Mouse (Mus musculus) heart, adult 18-20 months (tissue): ENCODE measurements around the gene Pum2. TPM values are rescaled to one million over a fixed set of nuclear protein-coding genes. Genes with fewer than 3 reads are reported as not detected.
"Not testable (repeated sequence)": the region's sequence is repeated elsewhere in the genome, so short reads cannot be mapped to it uniquely, and the experiment has no call there.

ENCODE experiments used
- DNase-seq, 2 experiments: peaks; one replicate each; pipeline ENCODE4 v3.0.0; 2021 to 2022; ENCODE audit warnings: mixed read lengths in 1 of 2
- long read RNA-seq, 2 experiments: library from polyadenylated mRNA; stranded (forward); transcript quantifications; one replicate each; pipeline ENCODE4 v2.0.0; 2021
- total RNA-seq, 2 experiments: library from RNA; stranded (reverse); gene quantifications; 2 replicates each; pipeline ENCODE4 v1.2.3; 2021

Gene Pum2
- total RNA-seq, result 100 to 1,000 TPM; 141 to 144 TPM
- long read RNA-seq, experiment 1, full-length matches to known transcripts, result 3 of 12 reads
- long read RNA-seq, experiment 1, partial matches to known transcripts, result 2 of 12 reads
- long read RNA-seq, experiment 1, other reads (novel, unspliced or antisense), result 7 of 12 reads
- long read RNA-seq, experiment 2, partial matches to known transcripts, result 3 of 13 reads
- long read RNA-seq, experiment 2, other reads (novel, unspliced or antisense), result 10 of 13 reads

GRCm38 (mm10) chr12:8673974-8674306, at the start of gene Pum2:
TSS of gene Pum2 (plus strand) at chr12:8674134.
- peak; percentile 93 to 95 for DNase-seq

DNA sequence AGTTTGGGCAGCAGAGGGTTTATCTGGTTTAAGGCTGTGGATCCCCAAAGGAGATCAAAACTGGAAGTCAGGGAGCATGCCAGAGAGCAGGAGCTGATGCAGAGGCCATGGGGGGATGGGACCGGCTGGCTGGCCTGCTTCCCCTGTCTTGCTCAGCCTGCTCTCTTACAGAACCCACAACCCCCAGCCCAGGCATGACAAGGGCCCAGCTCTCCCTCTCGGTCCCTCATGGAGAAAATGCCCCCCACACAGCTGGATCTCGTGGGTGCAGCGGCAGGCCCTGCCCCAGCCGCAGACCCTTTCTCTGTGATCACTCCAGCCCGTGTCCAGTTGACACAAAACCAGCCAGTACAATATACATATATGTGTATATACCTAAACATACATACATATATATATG, 44.4 kb upstream of the Pum2 start:
- DNase-seq, result no peak

DNA sequence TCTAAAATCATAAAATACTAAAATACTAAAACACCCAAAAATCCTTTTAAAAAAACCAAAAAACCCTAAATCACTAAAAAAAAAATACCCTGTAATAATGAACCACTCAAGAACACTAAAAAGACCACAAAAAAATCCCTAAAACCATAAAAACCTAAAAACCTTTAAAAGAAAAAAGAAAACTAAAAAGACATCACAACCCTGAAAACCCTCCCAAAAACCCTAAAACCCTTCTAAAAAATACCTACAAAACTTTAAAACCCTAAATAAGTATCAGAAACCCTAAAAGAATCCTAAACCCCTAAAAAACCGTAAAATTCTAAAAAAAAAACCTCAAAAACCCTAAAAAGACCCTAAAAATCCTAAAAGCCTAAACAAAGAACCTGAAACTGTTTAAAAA, 42.2 kb upstream of the Pum2 start:
- DNase-seq, result no peak

DNA sequence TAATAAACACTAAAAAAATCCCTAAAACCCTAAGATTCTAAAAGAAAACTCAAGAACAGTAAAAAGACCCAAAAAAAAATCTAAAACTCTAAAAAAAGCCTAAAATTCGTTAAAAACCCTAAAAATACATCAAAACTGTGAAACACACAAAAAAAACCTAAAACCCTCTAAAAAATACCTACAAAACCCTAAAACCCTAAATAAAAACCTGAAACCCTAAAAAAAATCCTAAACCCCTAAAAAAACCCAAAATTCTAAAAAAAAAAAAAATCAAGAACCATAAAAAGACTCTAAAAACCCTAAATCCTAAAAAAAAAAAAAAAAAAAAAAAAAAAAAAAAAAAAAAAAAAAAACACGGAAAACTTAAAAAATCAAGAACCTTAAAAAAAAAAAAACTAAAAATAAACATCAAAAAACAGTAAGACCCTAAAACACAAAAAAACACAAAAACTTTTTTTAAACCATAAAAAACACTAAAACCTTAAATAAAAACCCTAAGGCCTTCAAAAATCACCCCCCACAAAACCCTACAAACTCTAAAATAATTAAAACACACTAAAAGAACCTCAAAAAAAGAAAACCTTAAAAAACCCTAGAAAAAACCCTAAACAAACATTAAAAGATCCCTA, 41.1 kb upstream of the Pum2 start:
- DNase-seq, result no peak

DNA sequence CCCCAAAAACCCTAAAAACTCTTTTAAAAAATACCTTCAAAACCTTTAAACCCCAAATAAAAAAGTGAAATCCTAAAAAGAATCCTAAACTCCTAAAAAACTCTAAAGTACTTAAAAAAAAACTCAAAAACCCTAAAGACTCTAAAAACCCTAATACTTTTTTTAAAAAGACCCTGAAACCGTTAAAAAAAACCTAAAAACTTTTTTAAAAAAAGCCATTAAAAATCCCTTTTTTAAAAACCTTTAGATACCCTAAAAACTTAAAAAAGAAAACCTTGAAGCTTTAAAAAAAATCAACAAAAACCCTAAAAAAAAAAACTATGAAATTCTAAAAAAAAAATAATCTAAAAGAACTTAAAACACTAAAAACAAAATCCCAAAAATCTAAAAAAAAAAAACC, 39.6 kb upstream of the Pum2 start:
- no peak for DNase-seq

DNA sequence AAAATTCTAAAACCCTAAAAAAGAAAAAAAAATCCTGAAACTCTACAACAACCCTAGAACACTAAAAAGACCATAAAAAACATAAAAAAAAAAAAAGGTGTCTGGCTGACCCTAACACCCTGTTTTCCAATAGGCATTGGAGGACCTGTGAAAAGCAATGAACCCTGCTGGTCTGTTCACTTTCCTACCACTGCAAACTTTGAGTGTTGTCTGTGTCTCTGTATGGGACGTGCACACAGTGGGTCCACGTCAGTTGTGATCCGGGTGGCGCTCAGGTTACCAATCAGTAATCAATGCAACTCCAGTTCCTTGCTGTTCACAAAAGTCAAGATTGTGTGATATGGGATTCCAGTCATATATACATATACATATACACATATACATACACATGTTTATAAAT, 38.4 kb upstream of the Pum2 start:
- DNase-seq, result no peak

GRCm38 (mm10) chr12:8636945-8637344, 37.0 kb upstream of the Pum2 start:
- peak; percentile 30 to 50 for DNase-seq

DNA sequence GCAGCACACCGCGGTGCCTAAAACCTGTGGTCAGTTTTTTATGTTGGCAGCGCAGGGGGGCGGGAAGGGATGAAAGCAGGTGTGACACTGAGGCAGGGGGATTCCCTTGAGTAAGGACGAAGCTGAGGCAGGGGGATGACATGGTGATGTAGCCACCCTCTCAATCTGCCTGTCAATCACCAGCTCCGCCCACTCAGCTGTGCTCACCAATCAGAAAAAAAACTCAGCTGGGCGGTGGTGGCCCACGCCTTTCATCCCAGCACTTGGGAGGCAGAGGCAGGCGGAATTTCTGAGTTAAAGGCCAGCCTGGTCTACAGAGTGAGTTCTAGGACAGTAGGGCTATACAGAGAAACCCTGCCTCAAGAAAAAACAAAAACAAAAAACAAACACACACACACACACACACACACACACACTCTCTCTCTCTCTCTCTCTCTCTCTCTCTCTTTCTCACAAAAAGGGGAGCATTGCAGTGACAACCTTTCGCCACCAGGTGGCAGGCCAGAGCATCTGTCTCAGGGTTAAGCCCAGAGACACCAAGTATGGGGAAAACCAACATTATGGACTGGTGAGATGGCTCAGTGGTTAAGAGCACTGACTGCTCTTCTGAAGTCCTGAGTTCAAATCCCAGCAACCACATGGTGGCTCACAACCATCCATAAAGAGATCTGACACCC, 35.4 kb upstream of the Pum2 start:
- DNase-seq, result peak; percentile 77 to 92

GRCm38 (mm10) chr12:8640186-8640585, 33.7 kb upstream of the Pum2 start:
- peak in 1 of 2 experiments; percentile 33 for DNase-seq

DNA sequence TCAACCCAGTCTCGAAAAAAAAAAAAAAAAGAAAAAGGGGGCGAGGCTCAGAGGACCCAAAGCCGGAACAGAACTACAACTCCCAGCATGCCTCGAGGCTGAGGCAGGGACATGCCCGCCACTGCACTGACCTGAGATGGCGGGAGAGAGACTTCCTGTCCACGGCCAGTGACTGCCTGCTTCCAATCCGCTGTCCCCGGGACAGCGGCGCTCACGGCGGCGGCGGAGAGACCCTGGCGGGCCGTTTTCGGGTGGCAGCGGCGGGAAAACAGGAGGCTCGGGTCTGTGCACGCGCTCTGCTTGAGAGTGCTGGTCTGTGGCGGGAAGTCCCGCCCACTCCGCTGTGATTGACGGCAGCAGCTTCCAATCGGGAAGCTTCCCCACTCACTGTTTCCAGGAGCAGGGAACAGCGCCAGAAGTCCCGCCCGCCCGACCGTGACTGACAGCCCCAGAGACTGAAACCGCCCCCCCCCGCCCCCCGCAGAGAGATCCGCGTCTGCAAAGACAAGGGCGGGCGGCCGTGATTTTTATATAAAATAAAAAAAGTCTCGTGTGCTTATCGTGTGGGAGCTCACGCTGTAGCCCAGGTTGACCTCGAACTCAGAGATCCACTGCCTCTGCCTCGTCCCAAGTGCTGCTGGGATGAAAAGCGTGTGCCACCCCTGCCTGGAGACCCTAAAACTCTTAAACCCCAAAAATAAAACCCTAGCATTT, 33.1 kb upstream of the Pum2 start:
- DNase-seq, result peak; percentile 98 to 100

- DNase-seq, result peak in 1 of 2 experiments; percentile 53
Measured at GRCm38 (mm10) chr12:8641425-8641735, 32.6 kb upstream of the Pum2 start.

DNA sequence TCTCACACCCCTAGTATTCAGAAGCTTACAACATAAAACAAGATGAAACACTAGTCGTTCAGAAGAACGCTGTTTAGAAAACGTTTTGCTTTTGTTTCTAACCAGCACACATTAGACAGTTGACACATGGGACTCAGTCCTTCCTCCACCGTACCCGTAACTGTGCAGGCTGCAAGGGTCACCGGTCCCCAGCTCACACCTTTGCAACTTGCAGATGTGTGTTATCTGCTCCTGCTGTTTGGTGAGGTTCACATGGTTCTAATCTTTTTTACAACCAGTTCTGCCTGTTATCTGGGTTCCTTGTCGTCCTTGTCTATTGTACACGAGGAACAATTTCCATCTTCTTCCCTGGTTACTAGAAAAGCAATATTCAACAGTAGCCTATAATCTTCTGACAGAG, 25.7 kb upstream of the Pum2 start:
- not testable (repeated sequence) for DNase-seq

GRCm38 (mm10) chr12:8650027-8650426, 23.9 kb upstream of the Pum2 start:
- DNase-seq, result not testable (repeated sequence)

DNA sequence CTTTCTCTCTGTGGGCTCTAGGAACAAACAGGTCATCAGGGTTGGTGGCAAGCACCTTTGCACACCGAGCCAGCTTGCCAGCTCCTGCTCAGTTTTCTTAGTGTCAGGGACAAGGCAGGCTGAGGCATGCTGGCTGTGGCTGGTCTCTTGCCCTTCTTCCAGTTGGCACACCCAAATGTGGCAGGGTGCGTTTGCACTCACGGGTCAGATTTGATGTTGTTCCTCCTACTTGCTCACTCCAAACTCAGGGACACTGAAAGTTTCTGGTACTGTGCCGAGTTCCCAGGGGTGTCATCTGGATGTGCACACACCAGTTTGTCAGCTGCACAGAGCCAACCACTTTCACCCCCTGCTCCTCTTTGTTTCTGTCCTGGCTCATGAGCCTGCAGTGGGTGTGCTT, 17.3 kb upstream of the Pum2 start:
- no peak for DNase-seq

DNA sequence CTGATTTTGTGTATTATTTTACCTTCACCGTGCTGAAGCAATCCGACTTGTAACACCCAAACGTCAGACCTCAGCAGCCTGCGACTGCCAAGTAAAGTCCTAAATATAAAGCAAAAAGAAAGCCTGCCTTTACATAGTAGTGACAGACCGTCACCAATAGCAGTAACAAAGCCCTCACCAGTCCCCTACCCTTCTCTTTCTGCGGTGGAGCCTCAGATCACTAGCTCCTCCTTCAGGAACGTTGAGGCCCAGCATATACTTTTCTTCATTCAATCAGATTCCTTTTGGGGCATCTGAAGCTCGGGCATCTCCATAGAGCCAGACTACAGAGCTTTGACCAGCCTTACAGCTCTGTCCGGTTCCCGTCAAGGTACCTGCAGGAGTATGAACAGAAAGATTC, 16.8 kb upstream of the Pum2 start:
- no peak for DNase-seq

DNA sequence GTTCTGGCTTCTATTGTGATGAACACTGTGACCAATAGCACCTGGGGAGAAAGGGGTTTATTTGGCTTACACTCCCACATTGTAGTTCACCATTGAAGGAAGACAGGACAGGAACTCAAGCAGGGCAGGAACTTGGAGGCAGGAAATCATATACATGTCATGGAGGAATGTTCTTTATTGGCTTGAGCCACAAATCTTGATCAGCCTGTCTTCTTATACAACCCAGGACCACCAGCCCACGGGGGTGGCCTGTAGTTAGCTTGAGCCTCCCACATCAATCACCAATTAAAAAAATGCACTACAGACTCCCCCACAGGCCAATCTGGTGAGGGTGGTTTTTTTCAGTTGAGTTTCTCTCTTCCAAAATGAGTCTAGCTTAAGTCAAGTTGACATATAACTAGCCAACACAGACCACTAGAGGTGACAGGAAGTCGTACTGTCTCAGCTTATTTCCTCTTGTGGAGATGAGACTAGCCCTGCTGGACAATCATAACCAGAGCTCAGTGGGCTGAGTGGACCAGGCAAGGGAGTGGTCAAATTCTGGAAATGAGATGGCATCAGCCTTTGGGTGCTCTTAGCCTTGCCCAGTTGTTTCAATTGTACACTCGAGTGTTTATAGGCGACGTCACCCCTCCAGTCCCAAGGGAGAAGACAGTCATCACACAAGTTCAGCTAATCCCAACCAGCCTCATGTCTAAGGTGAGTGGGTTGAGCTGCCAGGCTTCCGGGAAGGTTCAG, 16.1 kb upstream of the Pum2 start:
- no peak for DNase-seq

- DNase-seq, result no peak
Measured at GRCm38 (mm10) chr12:8659406-8660279, 14.3 kb upstream of the Pum2 start.

DNA sequence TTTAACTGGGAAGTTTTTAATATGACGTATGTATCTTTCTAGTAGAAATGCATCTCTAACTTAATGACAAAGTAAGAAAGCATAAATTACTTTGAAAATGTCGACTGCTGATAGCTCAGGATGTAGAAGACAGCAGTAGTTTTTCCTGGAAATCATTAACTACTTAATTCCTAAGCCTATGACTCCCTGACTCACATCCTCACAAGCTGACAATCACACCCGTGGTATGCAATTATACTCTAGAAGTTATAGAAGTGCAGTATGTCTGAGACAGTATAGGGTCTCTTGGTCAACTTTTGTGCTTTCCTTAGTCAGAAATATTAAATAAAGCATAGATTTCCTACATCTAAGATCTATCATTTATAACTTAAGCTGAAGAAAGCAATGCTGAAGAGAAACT, 12.2 kb upstream of the Pum2 start:
- no peak for DNase-seq

DNA sequence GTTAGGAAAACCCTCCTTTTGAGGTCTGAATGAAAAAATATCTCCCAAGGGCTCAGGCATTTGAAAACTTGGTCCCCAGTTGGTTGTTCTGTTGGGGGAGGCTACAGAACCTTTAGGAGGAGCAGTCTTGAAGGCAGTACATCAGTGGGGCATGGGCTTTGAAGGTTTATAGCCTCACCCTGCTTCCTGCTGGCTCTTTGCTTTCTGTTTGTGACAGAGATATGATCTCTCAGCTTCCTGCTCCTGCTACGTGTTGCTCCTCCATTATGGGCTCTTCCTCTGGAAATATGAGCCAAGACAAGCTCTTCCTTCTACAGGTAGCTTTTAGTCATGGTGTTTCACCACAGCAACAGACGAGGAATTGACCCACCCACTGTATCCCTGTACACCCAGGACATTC, 11.8 kb upstream of the Pum2 start:
- DNase-seq, result no peak

GRCm38 (mm10) chr12:8662721-8663120, 11.2 kb upstream of the Pum2 start:
- DNase-seq, result no peak

GRCm38 (mm10) chr12:8667473-8668255, 6.3 kb upstream of the Pum2 start:
- peak in 1 of 2 experiments; percentile 18 for DNase-seq
